Mouse (Mus musculus) ES-E14 (cell line): ENCODE data around the gene Tgfbr3. TPM values are rescaled to one million over a fixed set of nuclear protein-coding genes. Genes with fewer than 3 reads are reported as not detected.

Experiments used
- DNase-seq: peaks from one replicate; pipeline ENCODE4 v3.0.0-alpha.2; 2013; ENCODE audit warnings: low read depth, low spot score
- H3K27ac ChIP-seq: 2 replicates; pipeline ENCODE4 v1.5.1; 2012; ENCODE audit warnings: low read depth, mild to moderate bottlenecking, low read length, moderate library complexity, mixed read lengths; ENCODE audit not compliant: poor library complexity, insufficient read depth, severe bottlenecking
- H3K36me3 ChIP-seq: 2 replicates; pipeline ENCODE4 v1.6.1; 2012; ENCODE audit warnings: mild to moderate bottlenecking, low read length, moderate library complexity, mixed read lengths; ENCODE audit not compliant: control insufficient read depth, poor library complexity, insufficient read depth, severe bottlenecking
- H3K4me1 ChIP-seq, 2 experiments: fragments of 150-350 bp in 1 of 2; sonication (generic) in 1 of 2; 2 replicates each; pipeline ENCODE4 v1.6.1; 2012; ENCODE audit warnings: low read length in 2 of 2, mild to moderate bottlenecking in 1 of 2, mixed read lengths in 1 of 2; ENCODE audit not compliant: control insufficient read depth in 2 of 2, insufficient read depth in 2 of 2, poor library complexity in 1 of 2
- H3K4me3 ChIP-seq, 2 experiments: fragments of 150-350 bp in 1 of 2; sonication (generic) in 1 of 2; 2 replicates each; pipeline ENCODE4 v1.5.1; 2012; ENCODE audit warnings: low read length in 2 of 2, low read depth in 1 of 2, mild to moderate bottlenecking in 1 of 2, mixed read lengths in 1 of 2; ENCODE audit not compliant: insufficient read depth in 1 of 2, poor library complexity in 1 of 2, severe bottlenecking in 1 of 2
- H3K9ac ChIP-seq: 2 replicates; pipeline ENCODE4 v1.6.1; 2012; ENCODE audit warnings: low read depth, mild to moderate bottlenecking, low read length, mixed read lengths; ENCODE audit not compliant: poor library complexity, insufficient read depth, severe bottlenecking
- H3K9me3 ChIP-seq: fragments of 150-350 bp; sonication (generic); 2 replicates; pipeline ENCODE4 v1.6.1; 2012; ENCODE audit warnings: low read depth, mild to moderate bottlenecking, low read length; ENCODE audit not compliant: control insufficient read depth, insufficient read depth
- CHD2 ChIP-seq: IDR thresholded peaks from 2 replicates; pipeline ENCODE4 v1.6.1; 2014; ENCODE audit warnings: mild to moderate bottlenecking, low read depth, low read length, inconsistent platforms
- HCFC1 ChIP-seq: IDR thresholded peaks from 2 replicates; pipeline ENCODE4 v1.6.1; 2012; ENCODE audit warnings: low read length, inconsistent platforms, borderline replicate concordance; ENCODE audit not compliant: insufficient read depth
- ZC3H11A ChIP-seq: IDR thresholded peaks from 2 replicates; pipeline ENCODE4 v1.6.1; 2012; ENCODE audit warnings: low read depth, mild to moderate bottlenecking, inconsistent platforms, low read length, borderline replicate concordance
- ZNF384 ChIP-seq: IDR thresholded peaks from 2 replicates; pipeline ENCODE4 v1.6.1; 2012; ENCODE audit warnings: low read depth, low read length, inconsistent platforms
- in situ Hi-C, 2 experiments: fragments of 600-800 bp; cut with MboI; formaldehyde crosslinking; loops; one replicate each; pipeline ENCODE4 v1.15.1; 2025; ENCODE audit warnings: low sequenced_read_pairs in 2 of 2, inconsistent platforms in 1 of 2; ENCODE audit not compliant: unreplicated experiment in 2 of 2
- total RNA-seq: library from RNA; depleted of rRNA; stranded (reverse); fragments of 300-350 nt; gene quantifications from 2 replicates; pipeline ENCODE4 v1.2.3, GENCODE M21; 2012; rRNA removed

The Tgfbr3 gene
- total RNA-seq, 1 experiment = 3.1 TPM

GRCm38 (mm10) chr5:107058642-107059041 lies 230.8 kb downstream of the Tgfbr3 start:
- Histone ChIP-seq H3K4me1 (no peaks in the 10 kb centered on the region), H3K4me3 (no peak overlapping the region), H3K36me3 (no peaks in the 10 kb centered on the region), H3K27ac (no peak overlapping the region), H3K9me3 (no peaks in the 10 kb centered on the region), H3K9ac (no peak overlapping the region)
- no peak for TF ChIP-seq ZNF384
- TF ChIP-seq CHD2 = no peak
- no peak for TF ChIP-seq ZC3H11A
- no peak for TF ChIP-seq HCFC1
- in situ Hi-C loops = no loop called here
- DNase-seq = no peak

Other genes starting within 250 kb of the Tgfbr3 start
- 0.21 and 2.2 TPM in 2 replicates for gene Brdt, start 41.5 kb upstream of the Tgfbr3 start, total RNA-seq
- gene Ephx4, start 113.1 kb upstream of the Tgfbr3 start, total RNA-seq = 0.26 and 1.1 TPM in 2 replicates
- not detected in 2 replicates for gene Lpcat2b, start 141.9 kb upstream of the Tgfbr3 start, total RNA-seq
- gene Btbd8, start 148.4 kb upstream of the Tgfbr3 start, total RNA-seq = 4.0 and 5.4 TPM in 2 replicates
- 0.94 and 1.0 TPM in 2 replicates for gene Gm42669, start 218.0 kb upstream of the Tgfbr3 start, total RNA-seq
- gene 1700028K03Rik, start 245.1 kb upstream of the Tgfbr3 start, total RNA-seq = 0.40 and 0.74 TPM in 2 replicates